Mouse (Mus musculus) adrenal gland, postnatal 36 days (tissue): ENCODE measurements at regions not wholly inside any gene's neighbourhood (a gene's known extent, or its start where the extent isn't known, plus 50 kb on each side); places are given as distances from the start of the nearest gene placed in this dataset.
"Not testable (repeated sequence)": the region's sequence is repeated elsewhere in the genome, so short reads cannot be mapped to it uniquely, and the experiment has no call there.

Experiments
- DNase-seq, 2 experiments: peaks; one replicate each; pipeline ENCODE4 v3.0.0; 2021; ENCODE audit warnings: mixed read lengths in 1 of 2

DNA sequence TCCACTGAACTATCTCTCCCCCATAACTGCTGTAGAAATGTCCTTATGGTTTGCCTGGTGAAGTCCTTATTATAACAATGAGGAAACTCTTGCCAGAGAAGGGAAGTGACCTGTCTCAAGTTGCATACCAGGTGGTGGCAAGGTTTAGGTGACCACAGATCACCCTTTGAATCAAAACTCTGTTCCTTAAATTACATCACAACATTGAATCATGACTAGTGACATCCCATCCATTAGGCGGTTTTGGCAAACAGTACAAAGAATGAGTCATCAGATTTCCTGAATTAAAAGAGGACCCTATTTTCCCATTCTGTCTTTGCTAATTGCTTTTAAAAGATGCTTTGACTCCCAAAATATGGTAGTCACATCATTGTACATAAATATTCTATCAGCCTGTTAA lies 168.5 kb upstream of the Pgr start:
- DNase-seq: peak in 1 of 2 experiments; percentile 19

DNA sequence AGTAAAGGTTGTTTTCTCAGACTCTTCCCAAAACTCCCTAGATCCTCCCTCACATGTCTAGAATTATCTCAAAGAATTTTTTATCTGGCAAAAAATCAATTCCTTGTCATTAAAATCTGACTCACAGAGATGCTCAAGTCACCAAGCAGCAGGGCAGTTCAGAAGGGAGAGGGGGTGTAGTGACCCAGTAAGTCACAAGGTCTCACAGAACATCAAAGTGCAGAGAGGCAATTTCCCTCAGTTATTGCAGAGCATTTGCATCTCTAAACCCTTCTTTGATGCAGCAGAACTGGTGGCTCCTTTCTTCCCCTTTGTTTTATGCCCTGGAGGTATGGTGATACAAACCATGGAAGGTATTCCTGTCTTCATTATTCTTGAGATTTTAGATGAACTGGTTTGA lies 166.1 kb upstream of the Pgr start:
- peak; percentile 16 to 20 for DNase-seq

DNA sequence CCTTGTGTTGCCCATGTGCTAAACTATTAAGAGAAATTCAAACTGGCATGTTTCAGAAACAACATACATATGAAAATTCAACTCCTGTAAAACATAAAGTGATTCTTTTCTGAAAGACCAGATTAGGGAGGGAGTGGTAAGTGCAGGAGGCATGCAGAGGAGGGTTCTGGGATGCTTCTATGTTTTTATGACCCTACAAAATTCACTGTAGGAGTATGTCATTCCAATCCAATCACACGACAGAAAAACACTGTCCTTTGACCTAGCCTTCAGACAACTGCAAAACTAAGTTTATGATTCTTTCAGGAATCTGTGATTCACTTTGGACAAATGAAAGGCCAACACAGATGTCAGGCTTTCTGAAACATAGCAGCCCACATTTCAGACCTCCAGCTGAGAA lies 159.4 kb upstream of the Pgr start:
- no peak for DNase-seq

GRCm38 (mm10) chr9:8749878-8750277 lies 149.8 kb upstream of the Pgr start:
- no peak for DNase-seq

DNA sequence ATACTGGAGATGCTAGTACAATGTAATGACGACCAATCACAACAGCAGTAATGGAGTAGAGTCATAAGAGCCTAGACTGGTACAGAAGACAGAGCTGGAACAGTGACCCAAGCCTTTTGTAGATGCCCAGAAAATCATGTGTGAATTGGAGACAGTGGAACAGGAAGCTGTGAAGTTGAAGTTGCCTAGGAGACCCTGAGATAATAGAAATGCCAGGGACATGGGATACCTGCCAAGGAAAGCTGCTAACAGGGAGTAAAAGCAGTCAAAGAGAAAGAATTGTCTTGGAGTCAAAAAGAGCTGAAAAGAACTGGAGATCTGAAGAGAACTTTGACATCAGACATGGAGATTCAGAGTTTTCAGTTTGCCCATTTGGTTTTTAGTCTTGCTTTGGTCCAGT lies 138.8 kb upstream of the Pgr start:
- DNase-seq: peak; percentile 45 to 51

DNA sequence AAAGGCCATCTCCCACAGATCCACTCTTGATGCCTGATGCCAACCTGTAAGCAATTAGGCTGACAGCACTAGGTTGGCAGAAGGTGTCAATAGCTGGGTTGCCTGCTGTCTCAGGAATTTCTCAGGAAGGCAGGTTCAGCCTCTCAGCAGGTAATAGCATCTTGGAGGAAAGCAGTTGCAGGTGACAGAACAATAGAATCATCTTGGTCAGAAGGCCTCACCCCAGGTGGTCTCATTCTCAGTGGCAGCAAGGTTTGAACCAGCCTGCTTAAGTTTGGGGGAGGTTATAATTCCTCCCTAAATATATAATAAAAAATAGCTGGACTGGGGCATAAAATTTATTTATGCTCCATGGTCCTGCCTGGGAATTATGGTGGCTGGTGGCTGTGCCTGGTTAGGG lies 130.2 kb upstream of the Pgr start:
- DNase-seq: not testable (repeated sequence)

DNA sequence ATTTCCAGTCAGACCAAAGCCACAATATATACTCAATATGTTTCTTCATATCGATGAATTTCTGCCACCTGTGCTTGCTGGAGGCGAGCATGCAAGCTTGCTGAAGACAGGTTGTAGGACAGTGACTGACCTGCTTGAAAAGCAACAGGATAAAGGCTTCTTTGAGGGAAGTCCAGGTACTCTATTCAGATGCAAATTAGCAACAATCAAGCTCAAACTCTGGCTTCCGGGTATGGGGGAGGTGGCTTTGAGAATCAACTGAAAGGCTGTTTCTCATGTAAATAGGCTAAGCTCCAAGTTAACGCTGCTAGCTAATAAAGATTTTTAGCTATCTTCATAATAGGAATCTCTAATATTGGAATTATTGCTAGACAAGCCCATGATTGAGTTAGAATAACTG lies 129.6 kb upstream of the Pgr start:
- no peak for DNase-seq

GRCm38 (mm10) chr9:8781336-8781735 lies 118.3 kb upstream of the Pgr start:
- DNase-seq: not testable (repeated sequence)

- no peak for DNase-seq
Observed at GRCm38 (mm10) chr9:8814236-8814635, 85.4 kb upstream of the Pgr start.

GRCm38 (mm10) chr9:8823719-8824371 lies 75.8 kb upstream of the Pgr start:
- DNase-seq: no peak

DNA sequence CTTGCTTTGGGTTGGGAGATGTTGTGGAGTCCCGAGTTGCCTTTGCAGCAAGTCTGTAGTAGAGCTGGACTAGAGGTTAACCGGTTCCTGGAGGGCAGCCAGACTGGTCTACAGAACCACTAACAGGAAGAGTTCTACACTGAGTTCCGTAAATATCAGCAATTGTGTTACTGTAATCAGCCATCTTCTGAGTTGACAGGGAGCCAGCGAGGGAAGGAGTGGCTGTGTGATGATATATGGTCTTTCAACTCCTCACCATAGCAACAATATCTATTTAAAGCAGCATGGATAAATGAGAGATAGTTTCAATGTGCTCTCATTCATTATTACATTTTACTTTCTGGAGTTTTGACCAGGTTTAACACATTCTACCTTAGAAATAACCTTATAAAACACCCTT lies 67.5 kb upstream of the Pgr start:
- no peak for DNase-seq

GRCm38 (mm10) chr9:8837073-8837472 lies 62.6 kb upstream of the Pgr start:
- no peak for DNase-seq

DNA sequence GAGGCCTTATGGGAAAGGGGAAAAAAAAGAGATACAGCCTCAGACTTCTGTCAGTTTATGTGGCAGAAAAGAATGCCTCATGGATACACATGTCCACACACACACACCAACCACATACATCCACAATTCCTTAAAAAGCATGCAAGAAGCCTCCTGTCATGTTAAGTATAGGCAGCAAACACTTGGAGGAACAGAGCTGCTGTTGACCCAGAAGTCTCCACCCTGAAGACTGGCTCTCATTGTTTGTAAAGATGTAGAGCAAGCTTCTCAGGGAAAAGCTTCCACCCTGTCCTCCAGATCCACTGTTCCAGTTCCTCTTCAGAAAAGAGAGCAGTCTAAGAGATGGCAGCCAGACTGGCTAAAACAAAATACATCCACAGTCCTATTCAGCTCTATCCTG lies 61.3 kb upstream of the Pgr start:
- no peak for DNase-seq

- no peak for DNase-seq
Observed at GRCm38 (mm10) chr9:8838891-8839290, 60.7 kb upstream of the Pgr start.
